In the genomic region with DNA sequence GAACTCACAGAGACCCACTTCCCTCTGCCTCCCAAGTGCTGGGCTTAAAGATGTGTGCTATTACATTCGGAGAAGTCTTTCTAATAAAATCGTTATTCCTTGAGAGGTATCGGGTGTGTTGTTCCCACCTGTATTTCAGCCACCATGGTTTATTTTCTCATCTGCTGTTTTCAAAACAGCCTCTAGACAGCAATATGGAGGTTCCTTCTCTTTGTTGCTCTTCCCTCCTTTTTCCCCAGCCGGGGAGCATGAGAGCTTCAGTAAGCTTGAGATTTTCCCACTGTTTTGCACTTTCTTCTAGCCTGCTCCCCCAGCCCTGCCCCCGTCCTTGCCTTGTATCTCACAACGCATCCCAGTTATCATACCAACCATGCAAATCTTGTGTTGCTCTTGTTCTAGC, we compare ENCODE assay signal across 28 mouse cellular contexts.
"Had no signal": no experiment of that assay in that cellular context is flagged by ENCODE, and none has a peak within 500 bp of the region (broad histone marks: within the 10 kb centered on the region; RNA-seq: fewer than 3 reads in every experiment).

No protein-coding gene starts in this region.

- H3K4me3 ChIP-seq: embryonic facial prominence, embryonic 10.5 days; embryonic facial prominence, embryonic 12.5 days; embryonic facial prominence, embryonic 13.5 days; embryonic facial prominence, embryonic 15.5 days; erythroblast, embryonic 14.5 days; forebrain, embryonic 10.5 days; forebrain, embryonic 12.5 days; forebrain, embryonic 13.5 days; forebrain, embryonic 15.5 days; gastrocnemius, adult 2 months; heart, adult 2 months had no signal

- H3K9me3 ChIP-seq: embryonic facial prominence, embryonic 10.5 days; embryonic facial prominence, embryonic 12.5 days; embryonic facial prominence, embryonic 13.5 days; embryonic facial prominence, embryonic 15.5 days; forebrain, embryonic 10.5 days; forebrain, embryonic 12.5 days; forebrain, embryonic 13.5 days; forebrain, embryonic 15.5 days had no signal

- H3K4me1 ChIP-seq: forebrain, embryonic 13.5 days; forebrain, embryonic 15.5 days had no signal

- H3K27me3 ChIP-seq: embryonic facial prominence, embryonic 12.5 days; embryonic facial prominence, embryonic 13.5 days; embryonic facial prominence, embryonic 15.5 days; forebrain, embryonic 12.5 days; forebrain, embryonic 13.5 days; forebrain, embryonic 15.5 days had no signal

- ATAC-seq: forebrain, embryonic 13.5 days; forebrain, embryonic 14.5 days; forebrain, embryonic 15.5 days; forebrain, embryonic 16.5 days; forebrain, postnatal 0 days had no signal

- H3K27ac ChIP-seq: embryonic facial prominence, embryonic 10.5 days; embryonic facial prominence, embryonic 12.5 days; embryonic facial prominence, embryonic 13.5 days; embryonic facial prominence, embryonic 15.5 days; forebrain, embryonic 10.5 days; forebrain, embryonic 12.5 days; forebrain, embryonic 13.5 days; forebrain, embryonic 15.5 days; gastrocnemius, adult 2 months; heart, adult 2 months had no signal

- H3K9ac ChIP-seq: embryonic facial prominence, embryonic 12.5 days; embryonic facial prominence, embryonic 13.5 days; embryonic facial prominence, embryonic 15.5 days; forebrain, embryonic 12.5 days; forebrain, embryonic 13.5 days; forebrain, embryonic 15.5 days; forebrain, postnatal 0 days had no signal

- DNase-seq: cerebellum, adult 2 months; cerebellum, adult 8-10 months; cerebellum, adult 9-10 months; cerebellum, adult 9-11 months; cerebellum, postnatal 10 days; cerebellum, postnatal 14 days; cerebellum, postnatal 25 days; cerebellum, postnatal 36 days; embryo, embryonic 11 days; forebrain, postnatal 0 days; gastrocnemius, adult 2 months; gastrocnemius, postnatal 10 days; gastrocnemius, postnatal 14 days; gastrocnemius, postnatal 25 days; gastrocnemius, postnatal 36 days; heart, adult 18-20 months; heart, adult 2 months had no signal

- H3K4me2 ChIP-seq: embryonic facial prominence, embryonic 12.5 days; embryonic facial prominence, embryonic 13.5 days; embryonic facial prominence, embryonic 15.5 days; forebrain, embryonic 12.5 days; forebrain, embryonic 13.5 days; forebrain, embryonic 15.5 days had no signal

- H3K36me3 ChIP-seq: embryonic facial prominence, embryonic 10.5 days; embryonic facial prominence, embryonic 12.5 days; embryonic facial prominence, embryonic 13.5 days; embryonic facial prominence, embryonic 15.5 days; forebrain, embryonic 10.5 days; forebrain, embryonic 12.5 days; forebrain, embryonic 15.5 days had no signal
